Mouse (Mus musculus): ENCODE measurements around the gene Ano7. TPM values are rescaled to one million over a fixed set of nuclear protein-coding genes. Genes with fewer than 3 reads are reported as not detected.

Ano7 gene
- total RNA-seq (2021) = not detected

- no peak for DNase-seq (ENCODE audit: low spot score)
- intact Hi-C loops (cut with DNase I) = no loop called here
Observed at GRCm38 (mm10) chr1:93373665-93374064, at the start of gene Ano7. Gene Ano7 (plus strand): TSS chr1:93373930.

- no peak for DNase-seq (ENCODE audit: low spot score)
- intact Hi-C loops (cut with DNase I) = no loop called here
Observed at GRCm38 (mm10) chr1:93323973-93324372, 49.8 kb upstream of the Ano7 start.

- intact Hi-C loops (cut with DNase I) = no loop called here
Observed at GRCm38 (mm10) chr1:93326446-93326845, 47.3 kb upstream of the Ano7 start.

DNA sequence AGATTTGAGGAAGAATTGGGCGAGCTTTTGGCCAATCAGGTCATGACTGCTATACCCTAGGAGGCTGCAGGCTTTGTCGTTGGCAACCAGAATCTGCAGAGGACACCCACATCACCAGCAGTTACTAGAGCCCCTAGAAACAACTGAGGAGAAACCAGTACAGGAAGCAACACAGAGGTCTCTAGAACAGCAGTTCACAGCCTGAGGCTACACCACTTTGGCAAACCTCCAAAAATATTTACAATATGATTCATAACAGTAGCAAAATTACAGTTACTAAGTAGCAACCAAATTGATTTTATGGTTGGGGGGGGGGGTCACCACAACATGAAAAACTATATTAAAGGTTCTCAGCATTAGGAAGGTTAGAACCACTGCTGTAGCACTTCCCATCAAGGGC lies 39.1 kb upstream of the Ano7 start:
- DNase-seq (ENCODE audit: low spot score) = no peak
- intact Hi-C loops (cut with DNase I) = no loop called here

More at GRCm38 (mm10) chr1:93326446-93326845, 47.3 kb upstream of the Ano7 start:
- DNase-seq (ENCODE audit: low spot score) = no peak

DNA sequence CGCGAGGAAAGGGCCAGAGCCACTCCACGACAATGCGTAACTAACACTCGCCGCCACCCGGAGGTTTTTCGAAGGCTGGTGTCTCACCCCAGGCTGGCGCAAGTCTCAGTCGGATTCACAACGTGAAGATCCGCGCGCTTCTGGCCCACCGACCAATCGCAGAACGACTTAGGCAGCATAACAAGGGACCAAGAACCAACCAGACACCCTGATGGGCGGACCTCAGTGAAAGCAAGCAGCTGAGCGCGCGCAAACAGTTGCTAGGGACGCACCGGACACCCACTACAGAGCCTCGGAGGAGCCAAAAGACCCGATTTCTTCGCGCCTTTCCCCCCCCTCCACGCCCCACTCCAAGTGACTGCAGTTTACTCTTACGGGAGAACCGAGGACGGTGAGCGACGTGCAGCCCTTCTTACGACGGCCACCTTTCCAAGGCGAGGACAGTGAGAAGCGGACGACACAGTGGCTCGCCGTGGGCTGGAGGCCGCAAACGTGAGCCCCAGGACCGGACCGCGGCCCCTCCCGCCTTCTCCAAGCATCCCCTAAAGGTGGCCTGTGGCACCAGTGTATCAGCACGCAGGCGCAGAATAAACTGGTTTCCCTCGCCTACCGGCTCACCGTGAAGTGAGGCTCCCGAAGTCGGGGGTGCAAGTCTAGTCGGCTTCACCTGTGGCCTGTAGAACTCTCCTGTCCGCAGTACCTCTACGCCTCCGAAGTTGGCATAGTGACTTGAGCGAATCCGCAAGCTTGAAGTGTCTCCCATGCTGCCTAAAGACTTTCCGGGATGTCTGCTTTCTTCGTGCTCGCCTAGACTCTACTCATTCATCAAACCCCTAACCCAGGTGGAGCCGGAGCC lies 30.9 kb upstream of the Ano7 start, which contains the start of the genes Ppp1r7 and Pask:
Ppp1r7 (plus strand) TSS at position 207 of the 856 bp plus-strand sequence.
Pask (minus strand) TSS at position 835 of the 856 bp plus-strand sequence.
- DNase-seq (ENCODE audit: low spot score) = peak; percentile 90
- intact Hi-C loops (cut with DNase I) = loop anchor here (5.0 to 10.0 kb wide), 6 partner anchors 106 to 412 kb away; partner anchors contain the start of genes Atg4b, Capn10, Sned1 and Thap4

- DNase-seq (ENCODE audit: low spot score) = peak; percentile 88
- intact Hi-C loops (cut with DNase I) = loop anchor here (5.0 to 10.0 kb wide), 6 partner anchors 106 to 411 kb away; partner anchors contain the start of genes Atg4b, Capn10, Sned1 and Thap4
Observed at GRCm38 (mm10) chr1:93343504-93344047, 30.2 kb upstream of the Ano7 start.

DNA sequence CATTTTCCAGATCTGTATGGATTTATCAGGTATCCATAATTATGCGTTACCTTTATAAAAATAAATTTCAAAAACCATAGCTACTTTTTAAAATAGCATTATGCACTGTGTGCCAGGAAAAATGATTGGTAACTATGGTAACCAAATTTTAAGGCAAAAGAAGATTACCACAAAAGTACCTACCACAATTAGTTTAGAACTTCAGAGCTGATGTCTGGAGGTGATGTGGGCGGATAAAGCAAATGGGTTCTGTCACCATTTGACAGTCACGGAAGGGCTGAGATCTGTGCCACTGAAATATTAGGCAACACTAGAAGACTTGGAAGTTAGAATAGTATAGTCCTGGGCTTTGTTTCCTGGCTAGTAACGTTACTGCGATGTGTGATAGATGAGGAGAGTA lies 26.6 kb upstream of the Ano7 start:
- DNase-seq (ENCODE audit: low spot score) = no peak
- intact Hi-C loops (cut with DNase I) = loop anchor here (10.0 kb wide), 2 partner anchors 408 to 412 kb away; partner anchors contain the start of genes Atg4b, Capn10 and Thap4

GRCm38 (mm10) chr1:93349701-93350100 lies 24.0 kb upstream of the Ano7 start:
- no peak for DNase-seq (ENCODE audit: low spot score)
- intact Hi-C loops (cut with DNase I) = loop anchor here (10.0 kb wide), 2 partner anchors 405 to 415 kb away; partner anchors contain the start of genes Atg4b, Capn10 and Thap4

DNA sequence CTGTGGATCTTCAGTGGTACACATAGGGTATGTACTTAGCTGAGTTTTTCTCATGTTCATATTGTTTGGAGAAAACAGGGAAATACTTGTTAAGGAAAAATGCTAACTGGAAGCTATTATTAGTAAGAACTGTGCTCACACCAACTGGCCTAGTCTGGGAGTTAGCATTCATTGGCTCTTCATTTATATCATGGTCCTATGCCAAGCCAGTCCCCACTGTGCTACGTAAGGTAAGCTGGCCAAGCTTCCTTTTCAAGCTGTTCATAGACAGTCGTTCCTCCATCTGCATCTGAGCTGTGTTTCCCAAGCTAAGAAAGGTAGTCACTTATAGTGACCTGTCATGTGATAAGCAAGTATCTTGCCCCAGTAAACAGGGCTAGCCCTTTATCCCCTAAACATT lies 21.0 kb upstream of the Ano7 start:
- no peak for DNase-seq (ENCODE audit: low spot score)

DNA sequence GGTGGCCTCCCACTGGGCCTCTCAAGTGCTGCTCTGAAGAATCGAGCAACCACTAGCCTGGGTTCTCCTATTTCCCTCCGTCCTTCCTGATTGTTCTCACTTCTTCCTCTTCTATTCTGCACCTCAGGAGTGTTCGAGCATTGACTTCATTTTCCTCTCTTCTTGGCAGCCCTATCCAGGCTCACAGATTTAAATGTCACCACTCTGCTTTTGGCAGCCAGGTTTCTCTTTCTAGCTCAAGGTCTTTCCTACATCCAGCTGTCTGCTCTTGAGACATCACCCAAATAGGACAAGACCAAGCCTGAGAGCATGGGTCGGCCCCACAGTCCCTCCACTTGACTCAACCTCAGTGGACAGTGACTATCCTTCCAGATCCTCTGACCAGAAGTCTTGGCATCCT lies 11.1 kb upstream of the Ano7 start:
- no peak for DNase-seq (ENCODE audit: low spot score)
- intact Hi-C loops (cut with DNase I) = no loop called here

More for the DNA sequence above, 21.0 kb upstream of the Ano7 start:
- intact Hi-C loops (cut with DNase I) = no loop called here

GRCm38 (mm10) chr1:93365641-93366040 lies 8.1 kb upstream of the Ano7 start:
- DNase-seq (ENCODE audit: low spot score) = no peak
- intact Hi-C loops (cut with DNase I) = no loop called here

DNA sequence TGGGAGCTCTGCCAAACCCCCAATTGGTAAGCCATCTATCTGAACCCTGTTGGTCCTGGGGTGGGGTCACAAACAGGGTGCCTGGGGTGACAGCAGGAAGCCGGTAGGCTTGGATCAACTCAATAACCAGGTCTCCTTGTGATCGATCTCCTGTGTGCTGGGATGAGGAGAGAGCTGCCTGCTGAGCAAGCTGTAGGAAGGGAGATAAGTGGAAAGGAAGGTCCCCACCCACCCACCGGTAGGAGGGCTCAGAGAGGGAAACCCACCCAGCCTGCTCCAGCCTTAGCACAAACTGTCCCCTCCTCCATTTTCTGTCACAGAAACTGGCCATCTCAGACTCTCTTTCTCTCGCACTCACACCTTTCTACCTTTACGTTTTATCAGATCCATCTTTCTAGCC lies 3.6 kb downstream of the Ano7 start:
- intact Hi-C loops (cut with DNase I) = no loop called here
- DNase-seq (ENCODE audit: low spot score) = no peak

- DNase-seq (ENCODE audit: low spot score) = no peak
- intact Hi-C loops (cut with DNase I) = no loop called here
Observed at GRCm38 (mm10) chr1:93379117-93379516, 5.4 kb downstream of the Ano7 start.

- DNase-seq (ENCODE audit: low spot score) = no peak
- intact Hi-C loops (cut with DNase I) = no loop called here
Observed at GRCm38 (mm10) chr1:93387198-93387597, 13.5 kb downstream of the Ano7 start.

DNA sequence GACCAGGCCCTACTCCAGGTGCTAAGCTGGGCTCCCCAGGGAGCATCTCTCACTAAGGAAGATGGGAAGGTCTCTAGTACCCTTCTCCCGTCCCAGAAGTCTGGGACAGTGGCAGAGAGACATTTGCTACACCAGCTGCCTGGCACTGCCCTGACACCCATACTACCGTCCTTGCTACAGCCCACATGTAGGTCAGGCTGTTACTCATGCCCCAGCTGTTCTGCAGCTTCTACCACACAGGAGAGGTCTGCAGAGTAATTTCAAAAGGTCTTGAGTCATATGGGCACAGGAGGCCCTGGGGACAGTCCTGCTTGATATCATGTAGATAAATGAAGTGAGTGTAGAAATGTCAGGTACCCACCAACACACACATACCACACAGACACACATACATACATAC lies 15.2 kb downstream of the Ano7 start:
- intact Hi-C loops (cut with DNase I) = no loop called here
- DNase-seq (ENCODE audit: low spot score) = no peak

GRCm38 (mm10) chr1:93401191-93402052 lies 27.7 kb downstream of the Ano7 start:
- no peak for DNase-seq (ENCODE audit: low spot score)
- intact Hi-C loops (cut with DNase I) = no loop called here

DNA sequence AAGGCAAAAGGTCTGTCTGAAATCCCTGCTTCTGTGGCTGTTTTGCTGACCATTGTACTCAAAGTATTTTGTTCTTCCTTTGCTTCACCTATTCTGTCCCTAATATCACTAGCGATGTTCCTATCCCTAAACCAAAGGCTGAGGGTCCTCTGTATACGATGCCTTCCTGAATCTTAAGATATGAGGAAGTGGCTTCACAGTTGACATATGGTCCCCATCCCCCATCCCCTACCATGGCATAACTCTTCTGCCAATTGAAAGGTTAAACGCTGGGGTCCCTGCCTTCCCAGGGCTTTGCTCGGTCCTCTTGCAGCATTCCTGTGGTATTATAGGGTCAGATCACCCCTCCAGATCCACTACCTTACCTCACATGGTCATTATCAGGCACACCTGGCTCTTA lies 29.7 kb downstream of the Ano7 start:
- no peak for DNase-seq (ENCODE audit: low spot score)
- intact Hi-C loops (cut with DNase I) = no loop called here

GRCm38 (mm10) chr1:93432087-93432486 lies 58.4 kb downstream of the Ano7 start:
- no peak for DNase-seq (ENCODE audit: low spot score)
- intact Hi-C loops (cut with DNase I) = no loop called here

DNA sequence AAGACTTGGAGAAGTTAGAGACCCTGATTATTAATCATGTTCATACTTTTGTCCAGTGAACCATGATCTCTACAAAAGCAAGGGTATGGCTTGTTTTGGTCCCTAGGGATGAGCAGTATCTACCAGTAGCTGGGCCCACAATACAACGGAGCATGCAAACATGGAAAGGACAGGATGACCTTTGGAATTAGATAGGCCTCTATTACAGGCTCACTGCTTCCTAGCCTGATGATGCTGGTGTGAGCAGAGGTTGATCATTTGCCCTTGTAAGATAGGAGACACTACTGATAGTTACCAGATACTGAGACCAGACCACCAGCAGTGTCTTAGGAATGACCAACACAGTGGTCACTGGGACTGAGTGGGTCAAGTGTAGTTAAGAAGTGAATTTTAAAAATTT lies 65.6 kb downstream of the Ano7 start:
- intact Hi-C loops (cut with DNase I) = no loop called here
- DNase-seq (ENCODE audit: low spot score) = no peak

Measured in heart, postnatal 25 days (tissue).